Mouse (Mus musculus) limb, embryonic 10.5 days (tissue): Measurements from ENCODE around the gene Vwa3b. TPM values are rescaled to one million over a fixed set of nuclear protein-coding genes. Genes with fewer than 3 reads are reported as not detected.
A peak's percentile ranks its signal among the peaks of the same experiment; 100 is the strongest.

Source experiments
- DNase-seq: peaks from one replicate; pipeline ENCODE4 v3.0.0-alpha.2; 2017; ENCODE audit warnings: low spot score
- H3K27ac ChIP-seq: fragments of 300-500 bp; sonication (generic); 2 replicates; pipeline ENCODE4 v1.5.1; 2016; ENCODE audit warnings: mild to moderate bottlenecking
- H3K27me3 ChIP-seq: fragments of 300-500 bp; sonication (generic); 2 replicates; pipeline ENCODE4 v1.6.1; 2016; ENCODE audit warnings: low read depth, mild to moderate bottlenecking; ENCODE audit not compliant: poor library complexity, severe bottlenecking
- H3K36me3 ChIP-seq: fragments of 300-500 bp; sonication (generic); 2 replicates; pipeline ENCODE4 v1.6.1; 2016; ENCODE audit warnings: mild to moderate bottlenecking, moderate library complexity
- H3K4me1 ChIP-seq: fragments of 300-500 bp; sonication (generic); 2 replicates; pipeline ENCODE4 v1.6.1; 2016
- H3K4me3 ChIP-seq: fragments of 300-500 bp; sonication (generic); 2 replicates; pipeline ENCODE4 v1.5.1; 2016; ENCODE audit warnings: mild to moderate bottlenecking, moderate library complexity
- H3K9me3 ChIP-seq: fragments of 300-500 bp; sonication (generic); replicated peaks from 2 replicates; pipeline ENCODE4 v1.6.1; 2016; ENCODE audit warnings: mild to moderate bottlenecking
- WGBS: fragments of 180-500 bp; shearing (Covaris S2); methylation state at CpG from one replicate; pipeline ENCODE4 v1.1.7; 2016; 5-methylcytosine and 5-hydroxymethylcytosine counted together
- polyA plus RNA-seq: library from polyadenylated mRNA; unstranded; fragments of >200 nt; fragmentation: Nextera tagmentation; extraction: Ambion mirVana; gene quantifications from 2 replicates; pipeline ENCODE4 v1.2.1, GENCODE M21; 2016

Vwa3b gene
- polyA plus RNA-seq, 1 experiment from 2014 or later: 0.31 TPM

- Histone ChIP-seq H3K36me3 (no peaks in the 10 kb centered on the region), H3K27me3 (no peaks in the 10 kb centered on the region), H3K4me1 (peaks cover 9% of the 10 kb centered on the region; the same call in 1 of the 2 replicates), H3K4me3 (no peak overlapping the region), H3K9me3 (no peaks in the 10 kb centered on the region), H3K27ac (no peak overlapping the region)
- DNase-seq: no peak
- 89% methylated on average over 12 of the region's 12 CpGs for WGBS
Measured at GRCm38 (mm10) chr1:37081376-37082214, 55.2 kb downstream of the Vwa3b start.

- Histone ChIP-seq H3K36me3 (no peaks in the 10 kb centered on the region), H3K27ac (no peak overlapping the region), H3K9me3 (no peaks in the 10 kb centered on the region), H3K27me3 (no peaks in the 10 kb centered on the region), H3K4me3 (no peak overlapping the region), H3K4me1 (peaks cover 9% of the 10 kb centered on the region; the same call in 1 of the 2 replicates)
- no peak for DNase-seq
- 90% methylated on average over 2 of the region's 2 CpGs for WGBS
Measured at GRCm38 (mm10) chr1:37082215-37082464, 55.7 kb downstream of the Vwa3b start.

- no peaks in the 10 kb centered on the region for H3K36me3 ChIP-seq
- no peak overlapping the region for H3K27ac ChIP-seq
- H3K4me3 ChIP-seq: no peak overlapping the region
- no peaks in the 10 kb centered on the region for H3K27me3 ChIP-seq
- H3K9me3 ChIP-seq: no peaks in the 10 kb centered on the region
- DNase-seq: no peak
- WGBS: 44% methylated on average over 2 of the region's 2 CpGs
- H3K4me1 ChIP-seq: peaks cover 22% of the 10 kb centered on the region
Measured at GRCm38 (mm10) chr1:37084075-37084474, 57.7 kb downstream of the Vwa3b start.

- Histone ChIP-seq H3K27me3 (no peaks in the 10 kb centered on the region), H3K9me3 (no peaks in the 10 kb centered on the region), H3K36me3 (no peaks in the 10 kb centered on the region), H3K4me1 (peaks cover 22% of the 10 kb centered on the region), H3K27ac (no peak overlapping the region), H3K4me3 (no peak overlapping the region)
- 54% methylated on average over 7 of the region's 7 CpGs for WGBS
- no peak for DNase-seq
Measured at GRCm38 (mm10) chr1:37085171-37085570, 58.8 kb downstream of the Vwa3b start.

GRCm38 (mm10) chr1:37089191-37089590 lies 62.8 kb downstream of the Vwa3b start:
- no peak overlapping the region for H3K4me3 ChIP-seq
- H3K27ac ChIP-seq: no peak overlapping the region
- H3K4me1 ChIP-seq: peaks cover 14% of the 10 kb centered on the region
- no peaks in the 10 kb centered on the region for H3K36me3 ChIP-seq
- no peak for DNase-seq
- no peaks in the 10 kb centered on the region for H3K9me3 ChIP-seq
- 83% methylated on average over 5 of the region's 5 CpGs for WGBS
- H3K27me3 ChIP-seq: no peaks in the 10 kb centered on the region

GRCm38 (mm10) chr1:37097382-37098093 lies 71.1 kb downstream of the Vwa3b start:
- peak; percentile 35 for DNase-seq

GRCm38 (mm10) chr1:37098094-37098555 lies 71.7 kb downstream of the Vwa3b start:
- no peaks in the 10 kb centered on the region for H3K9me3 ChIP-seq
- no peaks in the 10 kb centered on the region for H3K27me3 ChIP-seq
- peaks cover 23% of the 10 kb centered on the region for H3K4me1 ChIP-seq
- WGBS: 90% methylated on average over 4 of the region's 4 CpGs
- no peaks in the 10 kb centered on the region for H3K36me3 ChIP-seq
- peak overlapping the region; percentile 54 for H3K27ac ChIP-seq
- H3K4me3 ChIP-seq: no peak overlapping the region
- peak; percentile 34 for DNase-seq

More at GRCm38 (mm10) chr1:37097382-37098093, 71.1 kb downstream of the Vwa3b start:
- Histone ChIP-seq H3K4me3 (no peak overlapping the region), H3K9me3 (no peaks in the 10 kb centered on the region), H3K27me3 (no peaks in the 10 kb centered on the region), H3K27ac (peak overlapping the region; percentile 54), H3K4me1 (peaks cover 23% of the 10 kb centered on the region), H3K36me3 (no peaks in the 10 kb centered on the region)
- 51% methylated on average over 17 of the region's 17 CpGs for WGBS

GRCm38 (mm10) chr1:37100361-37100760 lies 74.0 kb downstream of the Vwa3b start:
- peaks cover 23% of the 10 kb centered on the region for H3K4me1 ChIP-seq
- no peaks in the 10 kb centered on the region for H3K36me3 ChIP-seq
- DNase-seq: no peak
- H3K27me3 ChIP-seq: no peaks in the 10 kb centered on the region
- no peaks in the 10 kb centered on the region for H3K9me3 ChIP-seq
- H3K27ac ChIP-seq: no peak overlapping the region
- WGBS: 88% methylated on average over 6 of the region's 6 CpGs
- no peak overlapping the region for H3K4me3 ChIP-seq

GRCm38 (mm10) chr1:37101016-37101415 lies 74.6 kb downstream of the Vwa3b start:
- Histone ChIP-seq H3K9me3 (no peaks in the 10 kb centered on the region), H3K27me3 (no peaks in the 10 kb centered on the region), H3K27ac (no peak overlapping the region), H3K36me3 (no peaks in the 10 kb centered on the region), H3K4me1 (peaks cover 22% of the 10 kb centered on the region), H3K4me3 (no peak overlapping the region)
- 89% methylated on average over 8 of the region's 8 CpGs for WGBS
- no peak for DNase-seq

GRCm38 (mm10) chr1:37101717-37102116 lies 75.3 kb downstream of the Vwa3b start:
- no peak overlapping the region for H3K4me3 ChIP-seq
- H3K27ac ChIP-seq: no peak overlapping the region
- H3K27me3 ChIP-seq: no peaks in the 10 kb centered on the region
- H3K4me1 ChIP-seq: peaks cover 15% of the 10 kb centered on the region
- H3K36me3 ChIP-seq: no peaks in the 10 kb centered on the region
- no peak for DNase-seq
- 74% methylated on average over 2 of the region's 2 CpGs for WGBS
- H3K9me3 ChIP-seq: no peaks in the 10 kb centered on the region

- no peaks in the 10 kb centered on the region for H3K9me3 ChIP-seq
- 0 out of 2 replicates have a peak, but pooled peaks cover 4% of the 10 kb centered on the region for H3K4me1 ChIP-seq
- H3K36me3 ChIP-seq: no peaks in the 10 kb centered on the region
- H3K27me3 ChIP-seq: no peaks in the 10 kb centered on the region
- no peak for DNase-seq
- H3K27ac ChIP-seq: no peak overlapping the region
- H3K4me3 ChIP-seq: no peak overlapping the region
- WGBS: 86% methylated on average over 3 of the region's 3 CpGs
Measured at GRCm38 (mm10) chr1:37105194-37105593, 78.8 kb downstream of the Vwa3b start.

GRCm38 (mm10) chr1:37113781-37114180 lies 87.4 kb downstream of the Vwa3b start:
- 86% methylated on average over 6 of the region's 6 CpGs for WGBS
- no peak overlapping the region for H3K4me3 ChIP-seq
- no peaks in the 10 kb centered on the region for H3K9me3 ChIP-seq
- no peaks in the 10 kb centered on the region for H3K27me3 ChIP-seq
- DNase-seq: no peak
- H3K36me3 ChIP-seq: no peaks in the 10 kb centered on the region
- H3K4me1 ChIP-seq: 0 out of 2 replicates have a peak, but pooled peaks cover 2% of the 10 kb centered on the region
- no peak overlapping the region for H3K27ac ChIP-seq

GRCm38 (mm10) chr1:37115847-37116246 lies 89.5 kb downstream of the Vwa3b start:
- Histone ChIP-seq H3K9me3 (no peaks in the 10 kb centered on the region), H3K4me1 (peaks cover 7% of the 10 kb centered on the region; the same call in 1 of the 2 replicates), H3K4me3 (no peak overlapping the region), H3K36me3 (no peaks in the 10 kb centered on the region), H3K27me3 (no peaks in the 10 kb centered on the region), H3K27ac (no peak overlapping the region)
- 86% methylated on average over 5 of the region's 5 CpGs for WGBS
- no peak for DNase-seq
